Mouse (Mus musculus) thymus, postnatal 4 days (tissue): ENCODE measurements around the gene Gm10840.
"Not testable (repeated sequence)": the region's sequence is repeated elsewhere in the genome, so short reads cannot be mapped to it uniquely, and the experiment has no call there.

Experiments used
- DNase-seq: peaks from one replicate; pipeline ENCODE4 v3.0.0; 2021

Gene Gm10840

DNA sequence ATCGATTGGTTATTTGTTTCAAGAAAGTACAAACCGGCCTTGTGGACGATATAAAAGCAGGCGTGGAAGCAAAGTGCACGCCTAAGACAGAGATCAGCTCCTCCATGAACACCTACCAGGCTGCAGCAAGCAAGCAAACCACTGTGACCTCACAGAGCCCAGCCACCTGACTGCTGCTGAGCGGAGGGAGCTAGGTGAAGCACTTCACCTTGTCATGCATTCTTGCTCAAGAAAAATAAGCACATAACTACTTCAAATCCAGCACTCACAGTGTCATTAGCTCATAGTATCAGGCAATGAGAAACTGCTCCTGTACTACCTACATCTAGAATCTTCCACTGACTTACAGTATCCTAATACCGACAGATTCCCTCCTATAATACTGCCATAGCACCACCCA is 39.3 kb downstream of the Gm10840 start:
- not testable (repeated sequence) for DNase-seq

DNA sequence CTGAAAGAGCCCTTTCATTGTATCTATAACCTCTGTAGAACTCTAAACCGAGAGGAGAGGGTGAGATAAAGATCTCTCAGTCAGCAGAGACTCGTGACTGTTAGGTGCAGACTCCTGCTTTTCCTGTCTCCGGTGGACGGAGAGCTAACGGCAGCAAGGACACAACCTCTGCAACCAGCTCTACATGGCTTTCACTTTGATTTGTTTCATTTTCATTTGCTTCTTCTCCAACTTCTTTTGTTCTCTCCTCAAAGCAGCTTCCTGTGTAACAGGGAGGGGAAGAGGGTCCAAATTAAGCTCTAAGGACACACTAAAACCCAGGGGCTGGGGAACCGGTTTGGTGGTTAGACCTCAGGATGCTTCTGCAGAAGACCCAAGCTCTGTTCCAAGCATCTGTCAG is 40.1 kb downstream of the Gm10840 start:
- no peak for DNase-seq

DNA sequence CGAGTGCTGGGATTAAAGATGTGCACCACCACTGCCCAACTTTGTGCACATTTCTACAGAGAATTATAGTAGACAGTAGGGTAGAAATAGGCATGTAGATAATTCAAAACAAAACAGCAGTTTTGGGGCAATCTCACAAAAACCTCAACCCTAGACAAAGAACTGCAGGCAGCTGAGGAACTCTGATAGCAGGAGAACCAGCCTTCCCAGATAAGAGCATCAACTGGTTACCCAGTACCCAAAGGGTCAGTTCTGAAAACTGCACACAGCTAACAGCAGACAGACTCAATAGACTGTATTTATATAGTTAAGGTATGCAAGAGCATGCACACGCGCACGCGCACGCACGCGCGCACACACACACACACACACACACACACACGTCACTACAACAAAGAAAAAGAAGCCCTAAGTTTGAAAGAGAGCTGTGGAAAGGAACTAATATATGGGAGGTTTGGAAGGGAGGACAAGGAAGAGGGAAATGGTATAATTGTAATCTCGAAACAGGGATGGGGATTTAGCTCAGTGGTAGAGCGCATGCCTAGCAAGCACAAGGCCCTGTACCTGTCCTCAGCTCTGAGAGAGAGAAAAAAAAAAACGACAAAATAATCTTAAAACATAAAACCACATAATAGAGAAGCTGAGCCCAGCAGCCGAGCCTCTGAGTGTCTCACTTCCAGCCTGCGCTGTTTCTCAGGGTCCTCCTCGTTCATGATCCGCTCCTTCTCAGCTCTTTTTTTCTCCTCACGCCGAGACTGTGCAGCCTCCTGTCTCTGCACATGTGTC is 40.9 kb downstream of the Gm10840 start:
- DNase-seq = peak; percentile 26

DNA sequence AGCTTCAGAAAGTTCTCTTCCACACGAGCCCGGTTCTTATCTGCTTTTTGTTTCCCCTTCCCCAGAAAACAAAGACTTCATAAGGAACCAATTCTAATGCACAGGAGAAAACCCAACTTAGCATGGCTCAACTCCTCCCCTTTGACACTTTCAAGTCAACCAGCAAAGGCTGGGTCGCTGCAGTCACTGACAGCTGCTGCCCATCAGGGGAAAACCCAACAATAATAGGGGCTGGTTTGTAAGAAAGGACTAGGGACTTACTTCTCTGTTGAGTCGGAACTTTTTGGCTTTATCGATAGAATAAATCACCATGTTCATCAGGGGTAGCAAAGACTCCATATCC is 41.4 kb downstream of the Gm10840 start, which contains the start of gene Strada:
Gene Strada (minus strand): TSS at position 46 of the 343 bp plus-strand sequence.
- no peak for DNase-seq
